Mouse (Mus musculus) lung, postnatal 0 days (tissue): ENCODE results near the gene Brox. TPM values are rescaled to one million over a fixed set of nuclear protein-coding genes. Genes with fewer than 3 reads are reported as not detected.
A peak's percentile ranks its signal among the peaks of the same experiment; 100 is the strongest.

Experiments used
- ATAC-seq: fragments of 200-750 bp; cut with Nextera tagmentation; 2 replicates; pipeline ENCODE4 v1.8.0; 2017; ENCODE audit warnings: moderate library complexity
- DNase-seq: peaks from one replicate; pipeline ENCODE4 v3.0.0-alpha.2; 2016; ENCODE audit warnings: low spot score
- H3K27ac ChIP-seq: fragments of 300-500 bp; sonication (generic); 2 replicates; pipeline ENCODE4 v1.5.1; 2014; ENCODE audit warnings: antibody characterized with exemption, mild to moderate bottlenecking, low read length, mixed read lengths
- H3K27me3 ChIP-seq: fragments of 300-500 bp; sonication (generic); replicated peaks from 2 replicates; pipeline ENCODE4 v1.6.1; 2014; ENCODE audit warnings: low read length, mixed read lengths; ENCODE audit not compliant: insufficient read depth
- H3K36me3 ChIP-seq: fragments of 300-500 bp; sonication (generic); 2 replicates; pipeline ENCODE4 v1.6.1; 2014; ENCODE audit warnings: low read length, mixed read lengths; ENCODE audit not compliant: insufficient read depth
- H3K4me1 ChIP-seq: fragments of 300-500 bp; sonication (generic); 2 replicates; pipeline ENCODE4 v1.6.1; 2014; ENCODE audit warnings: antibody characterized with exemption, low read depth, low read length, mixed read lengths; ENCODE audit not compliant: insufficient read depth
- H3K4me2 ChIP-seq: fragments of 300-500 bp; sonication (generic); replicated peaks from 2 replicates; pipeline ENCODE4 v1.6.1; 2014; ENCODE audit warnings: low read depth, mild to moderate bottlenecking, low read length, moderate library complexity, mixed read lengths
- H3K4me3 ChIP-seq: fragments of 300-500 bp; sonication (generic); 2 replicates; pipeline ENCODE4 v1.5.1; 2014; ENCODE audit warnings: low read depth, low read length
- H3K9ac ChIP-seq: fragments of 300-500 bp; sonication (generic); replicated peaks from 2 replicates; pipeline ENCODE4 v1.6.1; 2014; ENCODE audit warnings: low read depth, mild to moderate bottlenecking
- H3K9me3 ChIP-seq: fragments of 300-500 bp; sonication (generic); 2 replicates; pipeline ENCODE4 v1.6.1; 2016; ENCODE audit warnings: low read length, mixed read lengths
- CTCF ChIP-seq: IDR thresholded peaks from 2 replicates; pipeline ENCODE4 v1.5.1; 2016; ENCODE audit warnings: antibody characterized with exemption, mild to moderate bottlenecking
- EP300 ChIP-seq: IDR thresholded peaks from 2 replicates; pipeline ENCODE4 v1.6.1; 2016; ENCODE audit warnings: antibody characterized with exemption, mild to moderate bottlenecking, control low read depth
- WGBS: fragments of 180-500 bp; shearing (Covaris S2); extraction: QIAGEN DNeasy Blood & Tissue Kit; methylation state at CpG from one replicate; pipeline ENCODE4 v1.1.7; 2014; 5-methylcytosine and 5-hydroxymethylcytosine counted together
- polyA plus RNA-seq: library from polyadenylated mRNA; unstranded; fragments of >200 nt; fragmentation: Nextera tagmentation; extraction: Ambion mirVana; gene quantifications from 2 replicates; pipeline ENCODE4 v1.2.1, GENCODE M21; 2015

Brox gene
- polyA plus RNA-seq, 1 experiment from 2014 or later: 37.7 TPM

DNA sequence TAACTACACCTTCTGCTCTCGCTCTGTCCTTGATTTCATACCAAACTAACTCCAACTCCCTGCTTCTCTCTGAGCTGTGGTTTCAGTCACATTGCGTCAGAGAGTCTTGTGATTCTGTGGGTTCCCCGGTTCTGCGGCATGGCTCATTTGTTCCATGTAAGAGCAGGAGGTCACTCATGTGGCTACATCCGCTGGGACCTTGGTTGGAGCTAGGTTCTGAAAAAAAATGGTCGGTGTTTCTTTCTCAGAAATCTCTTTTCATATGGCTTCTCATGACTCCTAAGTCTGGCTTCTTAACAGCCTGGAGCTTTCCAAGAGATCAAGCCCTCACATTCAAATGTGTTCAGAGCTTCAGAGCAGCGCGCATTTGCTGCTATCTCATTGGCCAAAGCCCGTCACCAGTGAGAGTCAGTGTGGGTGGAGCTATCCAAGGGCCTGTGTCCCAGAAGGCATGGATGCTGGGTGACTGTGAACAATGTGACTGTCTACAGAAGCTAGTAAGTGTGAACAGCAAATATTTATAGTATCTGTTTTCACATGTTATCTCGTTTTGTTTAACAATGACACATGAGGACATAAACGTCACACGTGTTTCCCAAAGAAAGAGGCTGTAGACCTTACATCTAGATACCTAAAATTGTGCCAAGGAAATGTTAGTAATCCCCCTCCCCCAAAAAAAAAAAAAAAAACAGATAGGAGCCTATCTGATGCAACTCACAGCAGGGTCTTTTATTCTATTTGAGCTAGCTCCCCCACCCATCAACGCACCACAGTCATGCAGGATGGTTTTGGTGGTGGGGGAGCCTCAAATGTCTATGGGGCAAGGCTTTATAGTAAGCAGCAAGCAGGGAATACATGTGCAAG is 32.7 kb downstream of the Brox start:
- H3K4me1 ChIP-seq: no peaks in the 10 kb centered on the region
- DNase-seq (peak; percentile 46), ATAC-seq (peak; percentile 68)
- no peak overlapping the region for H3K4me3 ChIP-seq
- H3K4me2 ChIP-seq: no peak overlapping the region
- no peak overlapping the region for H3K27ac ChIP-seq
- no peak for TF ChIP-seq EP300
- no peak for TF ChIP-seq CTCF
- no peak overlapping the region for H3K9ac ChIP-seq
- H3K9me3 ChIP-seq: no peaks in the 10 kb centered on the region
- H3K27me3 ChIP-seq: no peaks in the 10 kb centered on the region
- WGBS: 66% methylated on average over 13 of the region's 13 CpGs
- H3K36me3 ChIP-seq: no peaks in the 10 kb centered on the region

DNA sequence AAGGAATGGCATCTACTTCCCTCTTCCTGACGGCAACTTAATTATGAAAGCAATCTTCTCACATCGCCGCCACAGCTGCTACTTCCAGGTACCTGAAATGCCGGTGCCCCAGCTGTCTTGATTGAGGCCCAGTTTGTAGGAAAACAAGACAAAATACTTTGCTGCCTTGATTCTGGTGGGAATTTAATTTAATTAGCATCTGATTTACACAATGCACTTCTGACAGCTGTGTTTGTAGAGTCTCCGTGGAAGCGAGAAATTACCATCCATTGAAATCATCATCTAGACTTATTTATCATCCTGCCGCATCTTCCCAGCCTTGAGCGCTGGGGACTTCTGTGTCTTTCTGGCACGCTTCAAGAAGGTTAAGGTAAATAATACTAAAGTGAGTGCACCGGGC is 44.5 kb downstream of the Brox start:
- Histone ChIP-seq H3K4me3 (no peak overlapping the region), H3K27me3 (no peaks in the 10 kb centered on the region), H3K36me3 (no peaks in the 10 kb centered on the region), H3K9me3 (no peaks in the 10 kb centered on the region), H3K4me2 (no peak overlapping the region), H3K4me1 (no peaks in the 10 kb centered on the region), H3K27ac (no peak overlapping the region), H3K9ac (no peak overlapping the region)
- ATAC-seq (no peak), DNase-seq (no peak)
- TF ChIP-seq CTCF (no peak), EP300 (no peak)
- WGBS: 51% methylated on average over 10 of the region's 10 CpGs

DNA sequence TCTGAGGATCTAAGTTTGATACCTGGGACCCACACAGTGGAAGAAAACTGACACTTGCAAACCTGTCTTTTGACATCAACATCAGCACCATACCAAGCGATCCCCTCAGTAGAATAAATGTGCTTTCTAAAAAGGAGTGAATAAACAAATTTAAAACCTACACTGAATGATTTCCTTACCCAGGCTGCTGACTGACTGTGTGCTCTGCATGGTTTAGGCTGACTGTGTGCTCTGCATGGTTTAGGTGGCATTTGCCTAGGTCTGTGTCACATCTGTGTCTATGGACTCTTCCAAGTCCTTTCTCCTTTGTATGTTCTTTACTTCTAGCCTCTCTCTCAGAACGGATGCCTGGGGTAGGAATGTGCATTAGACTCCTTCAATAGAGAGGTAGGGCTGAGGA is 45.3 kb downstream of the Brox start:
- TF ChIP-seq EP300: no peak
- TF ChIP-seq CTCF: no peak
- no peak overlapping the region for H3K27ac ChIP-seq
- no peaks in the 10 kb centered on the region for H3K27me3 ChIP-seq
- no peak overlapping the region for H3K4me2 ChIP-seq
- ATAC-seq (no peak), DNase-seq (no peak)
- H3K9me3 ChIP-seq: no peaks in the 10 kb centered on the region
- H3K9ac ChIP-seq: no peak overlapping the region
- no peaks in the 10 kb centered on the region for H3K36me3 ChIP-seq
- H3K4me3 ChIP-seq: no peak overlapping the region
- no peaks in the 10 kb centered on the region for H3K4me1 ChIP-seq
- WGBS: 58% methylated on average over 2 of the region's 2 CpGs

DNA sequence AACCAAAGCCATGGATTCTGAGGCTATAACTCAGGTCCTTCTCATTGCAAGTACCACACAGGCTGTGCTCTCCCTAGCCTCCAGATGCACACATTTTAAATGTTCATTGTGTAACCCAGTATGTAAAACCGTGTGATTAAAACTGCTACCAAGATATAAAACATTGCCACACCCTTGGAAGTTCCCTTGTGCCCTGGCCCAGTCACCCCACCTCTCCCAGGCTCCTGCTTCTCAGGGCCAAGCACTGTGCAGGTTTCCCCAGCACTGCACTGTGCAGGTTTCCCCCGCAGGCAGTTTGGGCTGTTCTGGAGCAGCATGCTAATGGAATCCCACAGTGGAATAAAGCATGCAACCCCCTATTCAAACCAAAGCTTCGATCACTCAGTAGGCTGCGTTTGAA is 46.5 kb downstream of the Brox start:
- TF ChIP-seq CTCF: no peak
- TF ChIP-seq EP300: no peak
- no peak overlapping the region for H3K4me3 ChIP-seq
- 63% methylated on average over 4 of the region's 4 CpGs for WGBS

DNA sequence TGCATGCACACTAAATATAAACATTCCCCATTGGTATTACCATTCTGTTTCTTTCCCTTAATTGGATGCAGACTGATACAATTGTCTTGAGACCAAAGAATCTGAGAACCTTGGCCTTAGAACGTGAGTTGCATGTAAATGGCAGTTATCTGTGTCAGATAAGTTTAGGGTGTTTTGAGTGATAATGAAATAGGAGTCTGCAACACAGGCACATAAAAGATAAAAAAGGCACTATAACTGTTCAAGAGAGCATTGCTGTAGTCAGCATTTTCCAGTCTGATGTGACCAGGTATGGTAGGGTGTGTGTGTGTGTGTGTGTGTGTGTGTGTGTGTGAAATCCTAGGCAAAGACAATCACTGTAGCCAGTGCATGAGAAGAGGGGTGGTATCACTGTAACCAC is 48.9 kb downstream of the Brox start:
- no peaks in the 10 kb centered on the region for H3K4me1 ChIP-seq
- H3K9ac ChIP-seq: no peak overlapping the region
- H3K36me3 ChIP-seq: no peaks in the 10 kb centered on the region
- TF ChIP-seq CTCF: no peak
- no peak for TF ChIP-seq EP300
- H3K27me3 ChIP-seq: no peaks in the 10 kb centered on the region
- WGBS: 31% methylated on average over 1 of the region's 1 CpGs
- ATAC-seq (no peak), DNase-seq (no peak)
- H3K4me3 ChIP-seq: no peak overlapping the region
- H3K9me3 ChIP-seq: no peaks in the 10 kb centered on the region
- H3K4me2 ChIP-seq: no peak overlapping the region
- no peak overlapping the region for H3K27ac ChIP-seq

More for the DNA sequence above, 46.5 kb downstream of the Brox start:
- Histone ChIP-seq H3K27ac (no peak overlapping the region), H3K36me3 (no peaks in the 10 kb centered on the region), H3K4me2 (no peak overlapping the region), H3K27me3 (no peaks in the 10 kb centered on the region), H3K9ac (no peak overlapping the region), H3K9me3 (no peaks in the 10 kb centered on the region), H3K4me1 (no peaks in the 10 kb centered on the region)
- DNase-seq (no peak), ATAC-seq (no peak)

DNA sequence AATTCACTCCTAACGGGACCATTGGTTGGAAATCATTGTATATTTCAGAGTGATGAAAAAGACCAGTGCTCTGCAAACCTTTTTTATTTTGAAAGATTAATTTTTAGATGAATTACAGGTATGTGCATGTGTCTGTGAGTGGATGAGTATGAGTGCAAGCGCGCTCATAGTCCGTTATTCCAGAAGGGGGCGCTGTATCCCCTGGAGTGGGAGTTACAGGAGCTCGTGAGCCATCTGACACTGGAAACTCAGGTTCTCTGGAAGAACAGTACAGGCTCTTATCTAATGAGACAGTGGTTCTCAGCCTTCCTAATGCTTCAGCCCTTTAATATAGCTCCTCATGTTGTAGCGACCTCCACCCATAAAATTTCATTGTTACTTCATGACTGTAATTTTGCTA is 53.8 kb downstream of the Brox start:
- no peak overlapping the region for H3K4me3 ChIP-seq
- ATAC-seq (no peak), DNase-seq (no peak)
- H3K9ac ChIP-seq: no peak overlapping the region
- H3K36me3 ChIP-seq: no peaks in the 10 kb centered on the region
- no peaks in the 10 kb centered on the region for H3K9me3 ChIP-seq
- H3K4me1 ChIP-seq: no peaks in the 10 kb centered on the region
- no peak overlapping the region for H3K4me2 ChIP-seq
- no peak overlapping the region for H3K27ac ChIP-seq
- no peaks in the 10 kb centered on the region for H3K27me3 ChIP-seq
- 68% methylated on average over 7 of the region's 7 CpGs for WGBS
- TF ChIP-seq EP300: no peak
- peak; percentile 28; the same call in 1 of the 2 replicates for TF ChIP-seq CTCF
